Mouse (Mus musculus) left cerebral cortex, postnatal 14 days (tissue): ENCODE measurements at regions not wholly inside any gene's neighbourhood (a gene's known extent, or its start where the extent isn't known, plus 50 kb on each side); places are given as distances from the start of the nearest gene placed in this dataset.
A peak's percentile ranks its signal among the peaks of the same experiment; 100 is the strongest.

Source experiments
- DNase-seq, 2 experiments: peaks; one replicate each; pipeline ENCODE4 v3.0.0; 2021 to 2022; ENCODE audit warnings: low spot score in 2 of 2, mixed read lengths in 1 of 2
- intact Hi-C: fragments of 180-260 bp; cut with DNase I; formaldehyde crosslinking; loops from one replicate; pipeline ENCODE4 v1.15.1; 2025

GRCm38 (mm10) chr12:27465499-27466150 is 123.3 kb upstream of the Sox11 start:
- intact Hi-C loops, result no loop called here
- DNase-seq, result no peak

GRCm38 (mm10) chr12:27458674-27459073 is 116.3 kb upstream of the Sox11 start:
- DNase-seq, result no peak
- intact Hi-C loops, result no loop called here

GRCm38 (mm10) chr12:27437661-27438345 is 95.4 kb upstream of the Sox11 start:
- DNase-seq, result no peak
- intact Hi-C loops, result no loop called here

GRCm38 (mm10) chr12:27431338-27431737 is 89.0 kb upstream of the Sox11 start:
- intact Hi-C loops, result no loop called here

GRCm38 (mm10) chr12:27417387-27418009 is 75.1 kb upstream of the Sox11 start:
- intact Hi-C loops, result no loop called here
- peak; percentile 21 to 23 for DNase-seq

More at GRCm38 (mm10) chr12:27431338-27431737, 89.0 kb upstream of the Sox11 start:
- DNase-seq, result no peak

GRCm38 (mm10) chr12:27410555-27410954 is 68.2 kb upstream of the Sox11 start:
- no peak for DNase-seq
- intact Hi-C loops, result no loop called here

- intact Hi-C loops, result no loop called here
- DNase-seq, result peak in 1 of 2 experiments; percentile 6
Observed at GRCm38 (mm10) chr12:27408440-27408839, 66.1 kb upstream of the Sox11 start.

- intact Hi-C loops, result no loop called here
- DNase-seq, result no peak
Observed at GRCm38 (mm10) chr12:27399392-27399791, 57.0 kb upstream of the Sox11 start.
